Mouse (Mus musculus): Measurements from ENCODE around the gene Zfp526. TPM values are rescaled to one million over a fixed set of nuclear protein-coding genes. Genes with fewer than 3 reads are reported as not detected.

Zfp526 gene
- total and polyA plus RNA-seq, 3 experiments: 2.2 to 7.0 (median 6.5) TPM

DNA sequence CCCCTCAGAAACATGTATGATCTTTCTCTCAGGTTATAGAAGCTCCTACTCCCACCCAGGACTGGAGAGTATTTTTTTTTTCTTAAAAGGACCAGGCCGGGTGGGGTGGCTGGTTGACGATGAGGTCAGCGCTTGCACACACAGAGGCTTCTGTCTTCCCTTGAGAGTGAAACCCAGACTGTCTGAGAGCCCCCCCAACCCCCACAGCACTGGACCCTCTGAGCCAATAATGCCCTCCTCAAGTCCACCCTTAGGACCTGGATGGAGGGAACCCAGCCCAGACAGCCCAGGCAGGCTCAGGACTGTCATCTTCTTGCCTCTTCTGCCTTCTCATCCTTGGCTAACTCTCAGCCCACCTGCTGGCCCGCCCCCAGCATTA is 25.5 kb downstream of the Zfp526 start:
- no peak overlapping the region for H3K27ac ChIP-seq (ENCODE audit: insufficient read depth, low read depth)
- H3K4me3 ChIP-seq (replicated peaks in 1 of 3; ENCODE audit: low read depth in 2 of 3, low read length in 2 of 3, poor library complexity in 1 of 3): no peak overlapping the region

DNA sequence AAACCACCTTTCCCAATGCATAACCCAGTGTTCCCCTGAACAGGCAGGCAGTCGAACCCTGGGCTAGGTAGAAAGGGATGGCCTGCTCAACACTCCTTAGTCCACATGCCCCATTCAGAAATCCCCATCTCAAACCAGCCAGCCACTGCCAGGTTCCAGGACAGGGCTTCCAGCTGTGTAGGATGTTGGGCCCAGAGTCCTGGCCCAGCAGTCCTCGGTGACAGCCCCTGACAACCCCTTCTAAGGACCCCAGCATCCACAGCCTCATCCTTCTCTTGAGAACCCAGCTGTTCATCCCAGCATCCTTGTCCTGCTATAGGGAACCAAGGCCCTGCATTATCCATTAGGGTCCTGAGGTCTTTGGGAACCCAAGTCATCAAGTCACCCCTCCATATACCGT is 26.3 kb downstream of the Zfp526 start:
- in situ Hi-C loops (cut with MboI; ENCODE audit: low pct_ligation_motif_present, low pct_unique_long_range_greater_than_20kb, low sequenced_read_pairs): no loop called here
- no peak overlapping the region for H3K27ac ChIP-seq (ENCODE audit: insufficient read depth, low read depth)
- peaks cover 5 to 31% of the 10 kb centered on the region in 2 experiments; a peak in 3 of 4 replicates for H3K4me1 ChIP-seq (ENCODE audit: control insufficient read depth in 1 of 2, insufficient read depth in 2 of 2)

More for the DNA sequence above, 25.5 kb downstream of the Zfp526 start:
- Histone ChIP-seq H3K4me2 (ENCODE audit: insufficient read depth, low read depth, poor library complexity, severe bottlenecking) (no peak overlapping the region), H3K27me3 (replicated peaks) (no peaks in the 10 kb centered on the region), H3K79me2 (replicated peaks; ENCODE audit: control insufficient read depth, extremely low read depth, insufficient read depth, poor library complexity, severe bottlenecking) (peaks cover 17% of the 10 kb centered on the region), H3K9me3 (replicated peaks; ENCODE audit: low read length) (no peaks in the 10 kb centered on the region), H3K4me1 (ENCODE audit: control insufficient read depth in 1 of 2, insufficient read depth in 2 of 2) (peaks cover 5 to 31% of the 10 kb centered on the region in 2 experiments; a peak in 3 of 4 replicates), H3K9ac (ENCODE audit: insufficient read depth, low read depth) (no peak overlapping the region), H3K36me3 (replicated peaks in 1 of 2; ENCODE audit: control insufficient read depth in 1 of 2, insufficient read depth in 1 of 2, low read length in 1 of 2) (peaks cover 11 to 42% of the 10 kb centered on the region in 2 experiments)
- no peak for DNase-seq (ENCODE audit: extremely low read depth)
- dilution Hi-C loops (cut with MboI; ENCODE audit: extremely low pct_ligation_motif_present, extremely low pct_unique_long_range_greater_than_20kb, low sequenced_read_pairs): no loop called here
- TF ChIP-seq SMC3 (IDR thresholded peaks at IDR 0.05; ENCODE audit: low read depth, low read length) (no peak), MEF2A (IDR thresholded peaks at IDR 0.05; ENCODE audit: borderline replicate concordance, low read depth, low read length) (no peak), TCF12 (IDR thresholded peaks at IDR 0.05; ENCODE audit: low read depth, low read length) (no peak), NELFE (IDR thresholded peaks at IDR 0.05; ENCODE audit: low read depth, low read length) (no peak), MAX (IDR thresholded peaks at IDR 0.05; ENCODE audit: low read length) (no peak), ZMIZ1 (IDR thresholded peaks at IDR 0.05; ENCODE audit: low read depth, low read length) (no peak), CHD2 (IDR thresholded peaks at IDR 0.05; ENCODE audit: low read length) (no peak), JUN (IDR thresholded peaks at IDR 0.05; ENCODE audit: insufficient read depth, low read depth, low read length) (no peak), ELF1 (IDR thresholded peaks at IDR 0.05; ENCODE audit: low read depth, low read length) (no peak), POLR2AphosphoS2 (IDR thresholded peaks at IDR 0.05; ENCODE audit: low read depth, low read length) (no peak), MAFK (IDR thresholded peaks at IDR 0.05; ENCODE audit: insufficient replicate concordance, low read length) (no peak), HCFC1 (IDR thresholded peaks at IDR 0.05; ENCODE audit: low read depth, low read length) (no peak), ZNF384 (IDR thresholded peaks at IDR 0.05; ENCODE audit: low read depth, low read length) (no peak), POLR2A (IDR thresholded peaks at IDR 0.05; ENCODE audit: low read depth, low read length) (no peak), IRF4 (IDR thresholded peaks at IDR 0.05; ENCODE audit: low read depth, low read length) (no peak), JUND (conservative IDR thresholded peaks at IDR 0.05; ENCODE audit: low read depth, low read length) (no peak), CHD1 (IDR thresholded peaks at IDR 0.05; ENCODE audit: low read depth, low read length) (no peak)
- in situ Hi-C loops (cut with MboI; ENCODE audit: low pct_ligation_motif_present, low pct_unique_long_range_greater_than_20kb, low sequenced_read_pairs): no loop called here

More for the DNA sequence above, 26.3 kb downstream of the Zfp526 start:
- H3K9ac ChIP-seq (ENCODE audit: insufficient read depth, low read depth): no peak overlapping the region
- H3K4me2 ChIP-seq (ENCODE audit: insufficient read depth, low read depth, poor library complexity, severe bottlenecking): no peak overlapping the region
- DNase-seq (ENCODE audit: extremely low read depth): no peak
- TF ChIP-seq SMC3 (IDR thresholded peaks at IDR 0.05; ENCODE audit: low read depth, low read length): no peak
- H3K79me2 ChIP-seq (replicated peaks; ENCODE audit: control insufficient read depth, extremely low read depth, insufficient read depth, poor library complexity, severe bottlenecking): peaks cover 17% of the 10 kb centered on the region
- peaks cover 11 to 39% of the 10 kb centered on the region in 2 experiments for H3K36me3 ChIP-seq (replicated peaks in 1 of 2; ENCODE audit: control insufficient read depth in 1 of 2, insufficient read depth in 1 of 2, low read length in 1 of 2)
- H3K4me3 ChIP-seq (replicated peaks in 1 of 3; ENCODE audit: low read depth in 2 of 3, low read length in 2 of 3, poor library complexity in 1 of 3): no peak overlapping the region
- no peaks in the 10 kb centered on the region for H3K27me3 ChIP-seq (replicated peaks)
- dilution Hi-C loops (cut with MboI; ENCODE audit: extremely low pct_ligation_motif_present, extremely low pct_unique_long_range_greater_than_20kb, low sequenced_read_pairs): no loop called here
- no peaks in the 10 kb centered on the region for H3K9me3 ChIP-seq (replicated peaks; ENCODE audit: low read length)
